Mouse (Mus musculus) midbrain, embryonic 14.5 days (tissue): Measurements from ENCODE around the gene Irf6. TPM values are rescaled to one million over a fixed set of nuclear protein-coding genes. Genes with fewer than 3 reads are reported as not detected.

ENCODE experiments used
- ATAC-seq: fragments of 200-750 bp; cut with Nextera tagmentation; 2 replicates; pipeline ENCODE4 v1.8.0; 2017; ENCODE audit warnings: moderate number of reproducible peaks, moderate library complexity; ENCODE audit not compliant: low FRiP score, low TSS enrichment
- DNase-seq: peaks from one replicate; pipeline ENCODE4 v3.0.0-alpha.2; 2015
- H3K27ac ChIP-seq: fragments of 300-500 bp; sonication (generic); replicated peaks from 2 replicates; pipeline ENCODE4 v1.5.1; 2014; ENCODE audit warnings: mild to moderate bottlenecking, low read depth, low read length, moderate library complexity
- H3K27me3 ChIP-seq: fragments of 300-500 bp; sonication (generic); 2 replicates; pipeline ENCODE4 v1.6.1; 2014; ENCODE audit warnings: low read length, control low read depth, mixed read lengths; ENCODE audit not compliant: control insufficient read depth, insufficient read depth
- H3K36me3 ChIP-seq: fragments of 300-500 bp; sonication (generic); 2 replicates; pipeline ENCODE4 v1.6.1; 2014; ENCODE audit warnings: low read length, control low read depth; ENCODE audit not compliant: control insufficient read depth, insufficient read depth
- H3K4me1 ChIP-seq: fragments of 300-500 bp; sonication (generic); 2 replicates; pipeline ENCODE4 v1.6.1; 2014; ENCODE audit warnings: mild to moderate bottlenecking, antibody characterized with exemption, low read length, control low read depth; ENCODE audit not compliant: control insufficient read depth, insufficient read depth
- H3K4me2 ChIP-seq: fragments of 300-500 bp; sonication (generic); 2 replicates; pipeline ENCODE4 v1.6.1; 2014; ENCODE audit warnings: mild to moderate bottlenecking, low read length, moderate library complexity
- H3K4me3 ChIP-seq: fragments of 300-500 bp; sonication (generic); replicated peaks from 2 replicates; pipeline ENCODE4 v1.5.1; 2014; ENCODE audit warnings: low read depth, low read length
- H3K9ac ChIP-seq: fragments of 300-500 bp; sonication (generic); replicated peaks from 2 replicates; pipeline ENCODE4 v1.6.1; 2014; ENCODE audit warnings: mild to moderate bottlenecking, low read length, moderate library complexity
- H3K9me3 ChIP-seq: fragments of 300-500 bp; sonication (generic); 2 replicates; pipeline ENCODE4 v1.6.1; 2016; ENCODE audit warnings: low read length, control low read depth, mixed read lengths; ENCODE audit not compliant: control insufficient read depth
- WGBS: fragments of 180-500 bp; shearing (Covaris S2); extraction: QIAGEN DNeasy Blood & Tissue Kit; methylation state at CpG from one replicate; pipeline ENCODE4 v1.1.7; 2014; 5-methylcytosine and 5-hydroxymethylcytosine counted together
- polyA plus RNA-seq: library from polyadenylated mRNA; unstranded; fragments of >200 nt; fragmentation: Nextera tagmentation; extraction: Ambion mirVana; gene quantifications from 2 replicates; pipeline ENCODE4 v1.2.1, GENCODE M21; 2014

The Irf6 gene
- polyA plus RNA-seq, 1 experiment from 2014 or later: 0.92 TPM

DNA sequence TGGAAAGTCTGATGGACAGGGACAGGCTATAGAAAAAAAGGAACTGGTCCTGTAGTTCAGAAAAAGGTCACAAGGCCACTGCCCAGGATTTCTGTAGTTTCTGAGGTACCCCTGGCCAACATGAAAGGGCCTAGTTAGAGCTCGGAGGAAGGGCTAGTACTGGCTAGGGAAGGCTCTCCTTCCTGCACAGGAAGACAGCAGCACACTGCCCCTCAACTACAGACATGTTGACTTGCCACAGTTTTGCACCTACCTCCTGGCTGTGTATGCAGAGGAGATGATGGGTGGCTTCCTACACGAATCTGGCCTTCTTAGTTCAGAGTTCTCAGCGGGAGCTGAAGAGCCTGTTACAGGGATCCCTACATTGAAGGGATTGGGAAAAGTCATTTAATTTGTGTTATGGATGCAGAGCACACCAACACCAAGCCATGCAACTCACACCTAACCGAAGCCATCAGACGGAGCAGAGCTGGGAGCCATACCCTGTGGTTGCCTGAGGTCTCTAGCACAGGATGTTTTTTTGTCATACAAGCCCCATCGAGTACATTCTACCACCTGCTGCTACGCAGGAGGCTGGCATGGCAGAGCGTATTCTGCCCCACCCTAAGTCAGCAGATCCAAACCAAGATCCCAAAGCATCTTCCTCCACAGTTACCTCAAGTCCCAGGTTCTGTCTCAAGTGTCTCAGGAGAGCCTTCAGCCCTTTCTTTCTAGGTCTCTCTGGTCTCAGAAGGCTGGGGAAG lies 47.9 kb downstream of the Irf6 start:
- Histone ChIP-seq H3K4me2 (no peak overlapping the region), H3K9me3 (no peaks in the 10 kb centered on the region), H3K4me1 (no peaks in the 10 kb centered on the region), H3K9ac (no peak overlapping the region), H3K27me3 (no peaks in the 10 kb centered on the region), H3K36me3 (no peaks in the 10 kb centered on the region), H3K27ac (no peak overlapping the region), H3K4me3 (no peak overlapping the region)
- no peak for DNase-seq
- no peak for ATAC-seq
- 84% methylated on average over 8 of the region's 8 CpGs for WGBS

- Histone ChIP-seq H3K4me1 (no peaks in the 10 kb centered on the region), H3K27ac (no peak within 1 kb of the TSS), H3K4me2 (no peak within 1 kb of the TSS), H3K9ac (no peak within 1 kb of the TSS), H3K4me3 (no peak within 1 kb of the TSS), H3K9me3 (no peaks in the 10 kb centered on the region), H3K27me3 (no peaks in the 10 kb centered on the region), H3K36me3 (no peaks in the 10 kb centered on the region)
- DNase-seq: no peak
- ATAC-seq: no peak
- 70% methylated on average over 5 of the region's 5 CpGs for WGBS
Measured at GRCm38 (mm10) chr1:193201383-193201778, 48.5 kb downstream of the Irf6 start, which contains the start of gene Traf3ip3. Gene Traf3ip3 (minus strand): TSS chr1:193201703.

DNA sequence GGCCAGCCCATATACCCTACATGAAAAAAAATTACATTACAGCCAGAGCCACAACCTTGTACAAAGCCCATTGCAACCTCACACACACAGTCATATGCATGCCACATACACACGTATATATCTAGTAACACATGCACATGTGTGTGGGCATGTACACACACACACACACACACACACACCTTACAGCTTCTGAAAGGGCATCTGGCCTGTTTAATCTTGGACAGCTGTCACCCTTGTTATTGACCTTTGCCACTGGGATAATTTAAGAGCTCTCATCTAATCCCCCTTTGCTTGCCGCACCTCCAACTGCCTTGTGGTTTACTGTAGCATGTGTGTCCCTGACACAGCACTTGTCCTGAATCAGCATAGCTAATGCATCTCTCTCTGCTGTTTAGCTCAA lies 50.9 kb downstream of the Irf6 start:
- H3K27me3 ChIP-seq: no peaks in the 10 kb centered on the region
- H3K4me1 ChIP-seq: no peaks in the 10 kb centered on the region
- no peak overlapping the region for H3K27ac ChIP-seq
- no peak for DNase-seq
- H3K9ac ChIP-seq: no peak overlapping the region
- WGBS: 73% methylated on average over 2 of the region's 2 CpGs
- H3K9me3 ChIP-seq: no peaks in the 10 kb centered on the region
- no peak overlapping the region for H3K4me2 ChIP-seq
- no peak overlapping the region for H3K4me3 ChIP-seq
- H3K36me3 ChIP-seq: no peaks in the 10 kb centered on the region
- ATAC-seq: no peak

DNA sequence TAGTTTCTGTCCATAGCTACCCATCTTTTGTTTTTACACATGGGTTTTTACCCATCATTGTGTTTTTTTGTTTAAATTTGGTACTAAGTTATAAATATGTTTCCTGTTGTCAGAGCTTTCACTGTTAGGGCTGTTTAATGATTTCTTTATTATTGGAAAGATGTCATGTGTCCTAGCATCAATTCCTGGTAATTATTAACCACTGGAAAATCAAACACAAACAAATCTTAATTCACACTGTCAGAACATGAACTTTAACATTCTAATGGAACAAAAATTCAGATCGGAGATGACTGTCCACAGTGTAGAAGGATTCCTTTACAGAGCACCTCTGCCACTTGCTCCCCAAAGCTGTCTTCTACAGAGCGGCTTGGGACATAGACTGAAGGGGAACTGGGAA lies 52.5 kb downstream of the Irf6 start:
- Histone ChIP-seq H3K27me3 (no peaks in the 10 kb centered on the region), H3K4me1 (no peaks in the 10 kb centered on the region), H3K4me3 (no peak overlapping the region), H3K27ac (no peak overlapping the region), H3K4me2 (no peak overlapping the region), H3K36me3 (no peaks in the 10 kb centered on the region), H3K9me3 (no peaks in the 10 kb centered on the region), H3K9ac (no peak overlapping the region)
- no peak for ATAC-seq
- WGBS: 96% methylated on average over 2 of the region's 2 CpGs
- no peak for DNase-seq

DNA sequence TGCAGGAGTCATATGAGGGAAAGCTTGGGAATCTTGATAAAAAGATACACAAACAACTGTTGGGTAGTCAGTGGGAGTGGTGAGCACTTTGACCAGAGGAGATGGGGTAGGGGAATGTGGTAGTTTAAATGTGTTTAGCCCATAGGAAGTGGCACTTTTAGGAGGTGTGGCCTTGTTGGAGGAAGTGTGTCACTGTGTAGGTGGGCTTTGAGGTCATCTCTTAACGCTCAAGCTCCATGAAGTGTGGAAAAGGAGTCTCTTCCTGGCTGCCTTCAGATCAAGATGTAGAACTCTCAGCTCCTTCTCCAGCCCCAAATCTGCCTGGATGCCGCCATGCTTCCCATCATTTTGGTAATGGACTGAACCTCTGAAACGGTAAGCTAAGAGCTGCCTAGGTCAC lies 54.6 kb downstream of the Irf6 start, which contains the start of gene Lamb3:
TSS of gene Lamb3 (plus strand) at position 197 of the 400 bp plus-strand sequence.
- 92% methylated on average over 3 of the region's 3 CpGs for WGBS

DNA sequence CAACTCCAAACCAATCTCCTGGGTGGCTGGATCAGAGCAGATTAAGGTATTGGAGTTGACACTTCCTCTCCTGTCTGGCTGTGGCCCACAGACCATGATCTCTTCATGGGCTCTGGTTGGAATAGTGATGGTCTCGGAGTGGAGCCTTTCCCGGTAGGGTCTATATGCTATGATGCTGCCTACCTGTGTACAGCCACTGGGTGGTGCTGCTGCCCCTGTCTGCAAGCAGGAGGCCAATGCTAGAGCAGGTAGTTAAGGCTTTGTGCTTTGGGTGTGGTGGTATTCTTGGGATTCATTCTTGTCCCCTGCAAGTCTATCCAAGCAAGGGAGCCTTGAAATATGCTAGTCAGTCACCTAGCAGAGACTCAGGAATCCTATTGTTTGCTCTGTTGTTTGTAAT lies 55.3 kb downstream of the Irf6 start:
- Histone ChIP-seq H3K36me3 (no peaks in the 10 kb centered on the region), H3K27me3 (no peaks in the 10 kb centered on the region), H3K9me3 (no peaks in the 10 kb centered on the region), H3K4me3 (no peak overlapping the region), H3K4me1 (no peaks in the 10 kb centered on the region), H3K27ac (no peak overlapping the region), H3K4me2 (no peak overlapping the region), H3K9ac (no peak overlapping the region)
- WGBS: 50% methylated on average over 2 of the region's 2 CpGs
- peak; percentile 17 for DNase-seq
- no peak for ATAC-seq

More for the DNA sequence above, 54.6 kb downstream of the Irf6 start, which contains the start of gene Lamb3:
- no peaks in the 10 kb centered on the region for H3K36me3 ChIP-seq
- H3K9ac ChIP-seq: no peak within 1 kb of the TSS
- H3K4me2 ChIP-seq: no peak within 1 kb of the TSS
- H3K4me3 ChIP-seq: no peak within 1 kb of the TSS
- ATAC-seq: no peak
- no peak for DNase-seq
- H3K27ac ChIP-seq: no peak within 1 kb of the TSS
- H3K27me3 ChIP-seq: no peaks in the 10 kb centered on the region
- H3K4me1 ChIP-seq: no peaks in the 10 kb centered on the region
- no peaks in the 10 kb centered on the region for H3K9me3 ChIP-seq

- Histone ChIP-seq H3K4me1 (no peaks in the 10 kb centered on the region), H3K4me2 (no peak overlapping the region), H3K27me3 (no peaks in the 10 kb centered on the region), H3K4me3 (no peak overlapping the region), H3K9me3 (no peaks in the 10 kb centered on the region), H3K27ac (no peak overlapping the region), H3K9ac (no peak overlapping the region), H3K36me3 (no peaks in the 10 kb centered on the region)
- DNase-seq (no peak), ATAC-seq (no peak)
- 82% methylated on average over 5 of the region's 5 CpGs for WGBS
Measured at GRCm38 (mm10) chr1:193211371-193211770, 58.5 kb downstream of the Irf6 start.

- H3K4me1 ChIP-seq: no peaks in the 10 kb centered on the region
- ATAC-seq: no peak
- 77% methylated on average over 5 of the region's 5 CpGs for WGBS
Measured at GRCm38 (mm10) chr1:193214053-193214452, 61.1 kb downstream of the Irf6 start.

DNA sequence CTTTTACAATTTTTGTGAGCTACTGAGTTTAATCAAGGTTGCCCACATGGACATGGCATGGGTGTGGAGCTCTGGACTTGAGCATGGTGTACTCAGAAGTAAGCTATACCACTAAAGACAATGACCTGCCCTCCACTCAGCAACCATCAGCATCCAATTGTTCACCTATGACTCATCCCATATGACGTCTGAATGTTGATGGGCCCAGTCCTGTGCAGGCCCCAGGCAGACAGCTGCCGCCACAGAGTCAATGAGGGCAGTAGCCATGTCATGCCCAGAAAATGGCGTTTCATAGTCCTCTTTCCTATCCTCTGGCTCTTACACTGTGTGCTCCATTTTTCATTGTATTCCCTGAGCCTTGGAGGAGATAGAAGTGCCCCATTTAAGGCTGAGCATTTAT lies 63.1 kb downstream of the Irf6 start:
- H3K4me3 ChIP-seq: no peak overlapping the region
- no peak overlapping the region for H3K4me2 ChIP-seq
- WGBS: 71% methylated on average over 3 of the region's 3 CpGs
- no peaks in the 10 kb centered on the region for H3K36me3 ChIP-seq
- no peaks in the 10 kb centered on the region for H3K4me1 ChIP-seq
- no peaks in the 10 kb centered on the region for H3K9me3 ChIP-seq
- H3K27me3 ChIP-seq: no peaks in the 10 kb centered on the region
- DNase-seq: no peak
- no peak for ATAC-seq
- H3K9ac ChIP-seq: no peak overlapping the region
- no peak overlapping the region for H3K27ac ChIP-seq

More at GRCm38 (mm10) chr1:193214053-193214452, 61.1 kb downstream of the Irf6 start:
- Histone ChIP-seq H3K27ac (no peak overlapping the region), H3K27me3 (no peaks in the 10 kb centered on the region), H3K4me3 (no peak overlapping the region), H3K36me3 (no peaks in the 10 kb centered on the region), H3K9ac (no peak overlapping the region), H3K9me3 (no peaks in the 10 kb centered on the region), H3K4me2 (no peak overlapping the region)
- DNase-seq: no peak
